Mouse (Mus musculus): ENCODE results near the gene Dnajb7. TPM values are rescaled to one million over a fixed set of nuclear protein-coding genes. Genes with fewer than 3 reads are reported as not detected.
"Not testable (repeated sequence)": the region's sequence is repeated elsewhere in the genome, so short reads cannot be mapped to it uniquely, and the experiment has no call there.

Gene Dnajb7
- 3.0 and 3.1 TPM in 2 replicates for polyA plus RNA-seq (2016; fragmentation: Nextera tagmentation; extraction: Ambion mirVana)

DNA sequence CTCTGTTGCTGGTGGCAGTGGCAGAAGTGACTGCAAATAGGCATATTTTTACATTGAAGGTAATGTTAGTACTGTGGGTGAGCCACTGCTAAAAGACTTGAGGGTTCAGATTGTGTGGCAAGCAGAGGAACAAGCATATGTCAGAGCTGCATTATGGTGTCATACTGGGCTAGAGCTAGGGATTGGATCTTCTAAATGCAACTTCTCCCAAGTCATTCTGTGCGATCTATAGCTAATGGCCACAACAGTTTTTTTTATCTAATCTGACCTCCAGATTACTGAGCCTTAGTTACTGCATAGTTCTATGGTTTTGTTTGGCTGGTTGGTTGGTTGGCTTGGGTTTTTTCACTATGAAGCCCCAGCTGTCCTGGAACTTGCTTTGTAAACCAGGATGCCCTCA is at the start of gene Dnajb7:
Dnajb7 (minus strand) TSS at position 101 of the 400 bp plus-strand sequence.
- Histone ChIP-seq H3K4me3 (no peak within 1 kb of the TSS), H3K36me3 (replicated peaks) (peaks cover 6% of the 10 kb centered on the region), H3K27ac (replicated peaks) (no peak within 1 kb of the TSS), H3K4me1 (no peaks in the 10 kb centered on the region), H3K27me3 (replicated peaks; ENCODE audit: low read depth, poor library complexity, severe bottlenecking) (no peaks in the 10 kb centered on the region), H3K9me3 (no peaks in the 10 kb centered on the region)
- 98% methylated on average over 1 of the region's 1 CpGs for WGBS
- no peak for DNase-seq (ENCODE audit: low spot score)

DNA sequence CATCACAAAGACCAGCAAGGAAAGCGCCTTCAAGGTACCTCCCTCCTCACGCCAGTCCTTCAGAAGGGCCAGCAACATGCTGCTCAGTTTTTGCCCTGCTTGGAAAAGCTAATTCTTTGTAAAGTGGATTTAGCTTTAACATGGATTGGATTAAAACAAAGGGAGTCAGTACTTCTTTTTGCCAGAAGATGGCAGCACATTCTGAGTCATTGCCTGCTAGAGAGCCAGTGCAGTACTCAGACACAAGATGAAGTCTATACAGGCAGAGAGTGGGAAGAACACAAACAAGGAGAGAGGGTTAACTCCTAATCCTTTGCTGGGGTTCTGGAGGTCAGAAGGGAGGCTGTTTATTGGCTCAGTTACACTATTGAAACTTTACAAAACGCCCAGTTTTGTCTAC is 40.4 kb upstream of the Dnajb7 start:
- DNase-seq (ENCODE audit: low spot score), result peak; percentile 37
- Histone ChIP-seq H3K4me3 (no peak overlapping the region; the same call in 1 of the 2 replicates), H3K9me3 (no peaks in the 10 kb centered on the region), H3K4me1 (no peaks in the 10 kb centered on the region), H3K27me3 (replicated peaks; ENCODE audit: low read depth, poor library complexity, severe bottlenecking) (no peaks in the 10 kb centered on the region), H3K36me3 (replicated peaks) (peaks cover 77% of the 10 kb centered on the region), H3K27ac (replicated peaks) (no peak overlapping the region)
- 61% methylated on average over 3 of the region's 3 CpGs for WGBS

DNA sequence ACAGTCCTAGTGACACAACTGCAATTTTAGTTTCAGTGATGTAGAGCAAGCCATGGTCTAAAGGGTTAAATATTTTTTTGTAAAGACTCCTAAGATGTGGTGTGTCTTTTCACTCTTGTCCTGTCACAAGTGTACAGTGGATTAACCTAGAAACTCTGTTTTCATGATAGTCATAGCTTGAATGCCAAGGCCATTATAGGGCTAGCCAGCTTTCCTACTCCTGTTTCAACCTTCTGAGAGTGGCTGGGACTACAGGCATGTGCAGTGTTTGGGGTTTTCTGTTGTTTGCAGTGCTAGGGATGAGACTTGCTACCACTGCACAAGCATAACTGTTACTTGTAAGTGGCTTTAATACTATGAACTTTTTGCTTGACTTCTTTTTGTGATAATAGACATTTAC is 31.1 kb upstream of the Dnajb7 start:
- Histone ChIP-seq H3K27me3 (replicated peaks; ENCODE audit: low read depth, poor library complexity, severe bottlenecking) (no peaks in the 10 kb centered on the region), H3K27ac (replicated peaks) (no peak overlapping the region), H3K36me3 (replicated peaks) (peaks cover 51% of the 10 kb centered on the region), H3K4me3 (no peak overlapping the region), H3K9me3 (no peaks in the 10 kb centered on the region), H3K4me1 (no peaks in the 10 kb centered on the region)
- DNase-seq (ENCODE audit: low spot score), result no peak

DNA sequence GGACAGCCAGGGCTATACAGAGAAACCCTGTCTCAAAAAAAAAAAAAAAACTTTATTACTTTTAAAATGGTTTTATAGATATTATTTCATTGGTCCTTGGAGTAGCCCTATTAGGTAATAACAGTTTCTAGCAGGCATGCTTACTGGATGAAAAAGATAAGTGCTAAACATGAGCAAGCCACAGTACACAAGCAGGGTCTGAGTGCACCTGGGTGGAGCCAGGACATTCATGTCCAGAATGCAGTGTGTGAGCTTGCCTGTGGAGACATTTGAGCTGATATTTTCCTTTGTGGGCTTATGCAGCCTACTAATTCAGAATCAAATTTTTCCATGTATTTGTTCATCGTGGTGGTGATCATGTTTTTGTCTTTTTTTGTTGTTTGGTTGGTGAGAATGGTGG is 30.2 kb upstream of the Dnajb7 start:
- no peak overlapping the region for H3K4me3 ChIP-seq
- WGBS, result 98% methylated on average over 1 of the region's 1 CpGs
- no peaks in the 10 kb centered on the region for H3K27me3 ChIP-seq (replicated peaks; ENCODE audit: low read depth, poor library complexity, severe bottlenecking)
- peaks cover 43% of the 10 kb centered on the region for H3K36me3 ChIP-seq (replicated peaks)
- no peak overlapping the region for H3K27ac ChIP-seq (replicated peaks)
- DNase-seq (ENCODE audit: low spot score), result no peak
- H3K4me1 ChIP-seq, result no peaks in the 10 kb centered on the region
- no peaks in the 10 kb centered on the region for H3K9me3 ChIP-seq

DNA sequence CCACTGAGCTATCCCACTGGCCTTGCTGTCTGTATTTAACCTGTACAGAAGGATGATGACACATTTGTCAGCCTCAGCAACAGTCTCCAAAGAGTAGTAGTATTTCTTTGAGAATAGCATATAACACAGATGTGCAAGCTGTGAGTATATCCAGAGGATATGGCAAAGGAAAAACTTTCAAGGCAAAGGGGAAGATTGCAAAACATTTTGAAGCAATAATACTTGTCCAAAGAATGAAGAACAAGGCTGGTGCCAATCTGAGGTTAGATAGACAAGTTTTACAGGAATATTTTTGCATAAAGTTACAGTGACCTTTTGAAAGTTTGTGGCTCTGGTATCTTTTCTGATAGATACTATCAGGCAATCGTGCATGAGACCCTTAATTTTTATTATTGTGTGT is 23.1 kb upstream of the Dnajb7 start:
- H3K36me3 ChIP-seq (replicated peaks), result peaks cover 52% of the 10 kb centered on the region

DNA sequence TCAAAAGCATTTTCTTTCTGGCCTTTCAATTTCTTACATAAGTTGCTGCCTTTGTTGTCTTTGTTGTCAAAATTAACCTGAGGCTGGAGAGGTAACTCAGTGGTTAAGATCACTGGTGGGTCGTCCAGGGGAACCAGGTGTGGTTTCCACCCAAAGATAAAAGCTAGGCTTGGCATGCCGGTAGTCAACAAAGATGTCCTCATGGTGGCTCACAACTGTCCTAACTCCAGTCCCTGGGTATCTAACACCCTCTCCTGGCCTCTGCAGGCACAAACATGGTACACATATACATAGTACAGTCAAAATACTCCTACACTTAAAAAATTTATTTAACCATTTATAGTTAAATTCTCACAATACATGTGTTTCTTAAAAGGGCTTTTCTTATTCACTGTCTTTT is 19.8 kb upstream of the Dnajb7 start:
- H3K4me3 ChIP-seq, result no peak overlapping the region
- 94% methylated on average over 2 of the region's 2 CpGs for WGBS
- peaks cover 49% of the 10 kb centered on the region for H3K36me3 ChIP-seq (replicated peaks)
- no peaks in the 10 kb centered on the region for H3K4me1 ChIP-seq
- no peaks in the 10 kb centered on the region for H3K9me3 ChIP-seq
- no peak for DNase-seq (ENCODE audit: low spot score)
- no peaks in the 10 kb centered on the region for H3K27me3 ChIP-seq (replicated peaks; ENCODE audit: low read depth, poor library complexity, severe bottlenecking)
- H3K27ac ChIP-seq (replicated peaks), result no peak overlapping the region

More for the DNA sequence above, 23.1 kb upstream of the Dnajb7 start:
- Histone ChIP-seq H3K27me3 (replicated peaks; ENCODE audit: low read depth, poor library complexity, severe bottlenecking) (no peaks in the 10 kb centered on the region), H3K27ac (replicated peaks) (no peak overlapping the region), H3K9me3 (no peaks in the 10 kb centered on the region), H3K4me3 (no peak overlapping the region), H3K4me1 (no peaks in the 10 kb centered on the region)
- 95% methylated on average over 1 of the region's 1 CpGs for WGBS
- DNase-seq (ENCODE audit: low spot score), result no peak

DNA sequence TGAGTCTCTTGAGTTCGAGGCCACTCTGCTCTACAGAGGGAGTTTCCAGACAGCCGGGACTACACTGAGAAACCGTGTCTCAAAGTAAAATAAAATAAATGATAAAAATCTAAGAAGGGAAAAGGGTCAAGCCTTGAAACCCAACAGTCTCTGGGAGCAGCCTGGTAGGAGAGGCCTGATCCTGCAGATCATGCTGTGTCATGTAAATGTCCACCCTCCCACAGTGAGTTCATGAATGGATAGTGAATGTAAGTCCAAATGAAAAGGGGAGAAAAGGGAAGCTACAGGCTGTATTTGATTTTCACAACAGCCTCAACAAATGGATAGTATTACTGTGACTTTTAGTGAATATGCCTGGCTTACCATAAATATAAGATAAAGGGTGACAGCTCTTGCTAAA is 17.2 kb upstream of the Dnajb7 start:
- no peak for DNase-seq (ENCODE audit: low spot score)
- WGBS, result 85% methylated on average over 3 of the region's 3 CpGs
- H3K36me3 ChIP-seq (replicated peaks), result peaks cover 28% of the 10 kb centered on the region
- no peak overlapping the region for H3K4me3 ChIP-seq
- H3K27me3 ChIP-seq (replicated peaks; ENCODE audit: low read depth, poor library complexity, severe bottlenecking), result no peaks in the 10 kb centered on the region
- no peak overlapping the region for H3K27ac ChIP-seq (replicated peaks)
- H3K9me3 ChIP-seq, result no peaks in the 10 kb centered on the region
- no peaks in the 10 kb centered on the region for H3K4me1 ChIP-seq

DNA sequence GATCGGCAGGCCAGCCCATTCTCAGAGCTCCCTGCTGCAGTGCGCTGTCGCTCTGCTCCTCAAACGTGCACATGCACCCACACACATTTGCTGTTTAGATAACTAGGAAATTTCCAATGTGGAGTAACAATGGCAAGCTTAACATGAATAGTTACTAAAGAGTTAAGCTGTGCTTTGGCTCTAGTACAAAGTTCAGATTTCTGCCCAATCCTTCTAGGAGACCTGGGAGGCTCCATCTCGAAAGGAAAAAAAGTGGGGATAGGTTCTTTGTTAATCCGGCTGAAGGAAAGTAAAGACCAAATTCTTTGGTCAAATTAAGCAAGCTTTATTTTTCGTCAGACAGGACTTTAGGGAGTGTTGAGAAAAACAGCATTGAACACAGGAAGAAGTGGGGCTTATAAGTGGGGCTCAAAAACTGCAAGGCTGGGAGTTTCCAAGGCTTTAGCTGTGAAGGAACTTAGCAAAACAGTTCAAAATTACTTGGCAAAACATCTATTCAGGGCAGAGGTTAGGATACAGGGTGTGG is 14.1 kb upstream of the Dnajb7 start:
- WGBS, result 87% methylated on average over 7 of the region's 7 CpGs
- peaks cover 18% of the 10 kb centered on the region for H3K36me3 ChIP-seq (replicated peaks)
- no peak for DNase-seq (ENCODE audit: low spot score)
- no peaks in the 10 kb centered on the region for H3K27me3 ChIP-seq (replicated peaks; ENCODE audit: low read depth, poor library complexity, severe bottlenecking)
- H3K4me1 ChIP-seq, result 0 out of 2 replicates have a peak, but pooled peaks cover 4% of the 10 kb centered on the region
- H3K4me3 ChIP-seq, result no peak overlapping the region
- no peaks in the 10 kb centered on the region for H3K9me3 ChIP-seq
- no peak overlapping the region for H3K27ac ChIP-seq (replicated peaks)

DNA sequence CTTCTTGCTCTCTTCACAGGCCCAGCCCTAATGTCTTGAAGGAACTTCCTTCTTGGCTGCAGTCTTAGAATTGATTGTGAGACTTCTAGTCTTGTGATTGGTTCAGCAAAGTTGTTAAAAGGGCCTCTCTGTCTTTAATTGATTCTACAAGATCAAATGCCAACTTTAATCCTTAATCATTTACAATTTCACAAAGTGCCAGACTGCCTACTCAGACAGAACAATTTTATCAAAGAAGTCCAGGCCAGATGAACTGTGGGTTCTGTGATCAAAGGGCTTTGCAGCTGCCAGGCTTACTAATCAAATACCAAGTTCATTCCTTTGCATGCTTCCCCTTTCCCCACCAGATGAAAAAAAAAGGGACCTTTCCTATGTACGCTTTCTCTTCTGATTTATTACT is 13.4 kb upstream of the Dnajb7 start:
- peaks cover 16% of the 10 kb centered on the region for H3K36me3 ChIP-seq (replicated peaks)
- H3K4me3 ChIP-seq, result no peak overlapping the region
- H3K27me3 ChIP-seq (replicated peaks; ENCODE audit: low read depth, poor library complexity, severe bottlenecking), result no peaks in the 10 kb centered on the region
- 88% methylated on average over 1 of the region's 1 CpGs for WGBS
- H3K9me3 ChIP-seq, result no peaks in the 10 kb centered on the region
- no peak for DNase-seq (ENCODE audit: low spot score)
- H3K4me1 ChIP-seq, result peaks cover 10% of the 10 kb centered on the region
- H3K27ac ChIP-seq (replicated peaks), result no peak overlapping the region

DNA sequence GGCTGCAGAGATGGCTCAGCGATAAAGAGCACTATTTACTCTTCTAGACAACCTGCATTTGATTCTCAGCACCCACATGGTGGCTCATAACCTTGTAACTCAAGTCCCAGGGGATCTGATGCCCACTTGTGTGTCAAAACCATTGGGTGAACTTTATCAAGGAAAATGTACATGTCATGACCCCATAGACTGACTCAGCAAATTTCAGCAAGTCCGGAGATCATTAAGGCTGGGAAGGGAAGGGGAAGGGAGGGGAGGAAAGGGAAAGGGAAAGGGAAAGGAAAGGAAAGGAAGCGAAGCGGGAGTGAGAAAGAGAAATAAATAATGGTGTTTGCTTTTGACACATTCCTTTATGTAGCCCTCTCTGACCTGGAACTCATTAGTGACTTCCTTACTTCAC is 10.0 kb upstream of the Dnajb7 start:
- no peaks in the 10 kb centered on the region for H3K9me3 ChIP-seq
- 91% methylated on average over 4 of the region's 4 CpGs for WGBS
- H3K27me3 ChIP-seq (replicated peaks; ENCODE audit: low read depth, poor library complexity, severe bottlenecking), result no peaks in the 10 kb centered on the region
- no peak overlapping the region for H3K4me3 ChIP-seq
- H3K36me3 ChIP-seq (replicated peaks), result peaks cover 11% of the 10 kb centered on the region
- no peak for DNase-seq (ENCODE audit: low spot score)
- no peak overlapping the region for H3K27ac ChIP-seq (replicated peaks)
- H3K4me1 ChIP-seq, result peaks cover 13% of the 10 kb centered on the region

DNA sequence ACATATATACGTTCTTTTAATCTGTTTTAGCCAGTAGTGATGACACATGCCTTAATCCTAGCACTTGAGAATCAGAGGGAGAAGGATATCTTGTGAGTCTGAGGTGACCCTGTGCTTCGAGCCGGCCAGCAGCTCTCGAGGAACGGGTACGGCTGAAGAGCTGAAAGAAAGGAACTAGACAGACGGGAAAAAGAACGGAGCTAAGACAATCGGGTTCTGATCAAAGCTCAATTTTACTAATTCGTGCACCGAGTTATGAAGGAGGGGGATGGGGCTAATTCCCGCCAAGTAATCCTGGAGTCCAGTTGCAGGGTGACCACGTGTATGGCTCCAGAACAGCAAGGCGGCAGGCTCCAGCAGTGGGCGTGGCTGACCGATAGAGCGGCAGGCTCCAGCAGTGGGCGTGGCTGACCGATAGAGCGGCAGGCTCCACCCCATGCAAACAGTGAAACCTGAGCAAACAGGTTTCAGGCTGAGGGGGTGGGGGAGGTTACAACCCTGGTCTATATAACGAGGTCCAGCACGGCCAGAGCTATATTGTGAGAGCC is 8.7 kb upstream of the Dnajb7 start:
- not testable (repeated sequence) for H3K9me3 ChIP-seq; H3K27me3 ChIP-seq (replicated peaks; ENCODE audit: low read depth, poor library complexity, severe bottlenecking)
- DNase-seq (ENCODE audit: low spot score), result peak; percentile 86
- H3K4me1 ChIP-seq, result peaks cover 13% of the 10 kb centered on the region
- peak overlapping the region; percentile 44 for H3K4me3 ChIP-seq
- peak overlapping the region; percentile 68 for H3K27ac ChIP-seq (replicated peaks)
- WGBS, result 10% methylated on average over 22 of the region's 22 CpGs
- H3K36me3 ChIP-seq (replicated peaks), result peaks cover 11% of the 10 kb centered on the region

DNA sequence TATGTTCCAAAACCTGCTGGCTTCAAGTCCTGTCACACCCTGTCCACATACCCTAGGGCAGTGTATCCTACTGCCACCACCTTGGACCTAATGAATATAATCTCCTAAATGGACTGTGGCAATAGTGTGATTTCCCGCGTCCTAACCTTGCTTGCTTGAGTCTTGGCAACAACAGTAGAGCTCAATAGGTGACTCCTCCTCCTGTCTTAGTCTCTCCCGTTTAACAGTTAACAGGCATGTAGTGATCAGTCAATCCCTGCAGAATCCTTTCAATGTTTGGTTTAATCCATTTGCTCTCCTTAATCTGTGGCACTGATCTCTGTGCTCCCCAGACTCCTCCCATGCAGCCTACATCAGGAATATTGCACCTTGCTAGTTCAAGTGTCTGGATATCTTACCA is 3.1 kb downstream of the Dnajb7 start:
- H3K4me3 ChIP-seq, result no peak overlapping the region
- peaks cover 12% of the 10 kb centered on the region for H3K36me3 ChIP-seq (replicated peaks)
- WGBS, result 87% methylated on average over 3 of the region's 3 CpGs
- H3K27me3 ChIP-seq (replicated peaks; ENCODE audit: low read depth, poor library complexity, severe bottlenecking), result no peaks in the 10 kb centered on the region
- no peak overlapping the region for H3K27ac ChIP-seq (replicated peaks)
- H3K4me1 ChIP-seq, result peaks cover 9% of the 10 kb centered on the region
- H3K9me3 ChIP-seq, result no peaks in the 10 kb centered on the region
- DNase-seq (ENCODE audit: low spot score), result no peak

DNA sequence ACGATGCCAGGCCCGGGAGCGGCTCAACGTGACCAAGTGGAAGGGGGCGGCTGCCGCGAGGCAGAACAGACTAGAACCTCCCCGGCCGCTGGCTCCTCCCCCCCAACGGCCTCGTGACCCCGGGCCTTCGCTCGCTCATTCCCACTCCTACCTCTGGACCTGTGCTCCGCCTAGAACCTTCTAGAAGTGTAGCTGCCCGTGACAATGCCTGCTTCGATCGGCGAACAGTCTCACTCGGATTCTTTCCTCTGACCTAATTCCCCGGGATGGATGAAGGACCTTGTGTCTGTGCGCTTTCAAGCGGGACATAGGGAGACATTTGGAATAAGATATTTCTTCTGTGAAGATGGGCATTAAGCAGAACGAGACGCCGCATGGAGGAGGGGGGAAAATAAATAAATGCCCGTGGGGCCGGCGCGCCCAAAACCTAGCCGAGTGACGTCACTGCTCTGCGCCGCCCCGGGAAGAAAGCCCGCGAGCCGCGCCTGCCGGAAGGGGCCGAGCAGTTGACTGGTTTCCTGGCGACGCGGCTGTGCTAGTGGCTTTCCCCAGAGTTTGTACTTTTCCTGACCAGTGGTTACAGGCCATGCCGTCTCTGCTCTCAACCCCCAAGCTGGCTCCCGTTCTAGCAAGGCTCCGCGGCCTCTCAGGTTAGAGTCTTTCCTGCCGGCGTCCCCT is 8.3 kb downstream of the Dnajb7 start, which contains the start of the genes St13 and Xpnpep3:
St13 (minus strand) TSS at position 440 of the 678 bp plus-strand sequence.
Xpnpep3 (plus strand) TSS at position 501 of the 678 bp plus-strand sequence.
- Histone ChIP-seq H3K27ac (replicated peaks) (peak within 1 kb of the TSS; percentile 98), H3K27me3 (replicated peaks; ENCODE audit: low read depth, poor library complexity, severe bottlenecking) (no peaks in the 10 kb centered on the region), H3K36me3 (replicated peaks) (peaks cover 29% of the 10 kb centered on the region), H3K9me3 (no peaks in the 10 kb centered on the region), H3K4me3 (peak within 1 kb of the TSS; percentile 75), H3K4me1 (peaks cover 21% of the 10 kb centered on the region)
- peak; percentile 96 for DNase-seq (ENCODE audit: low spot score)
- WGBS, result under 1% methylated on average over 50 of the region's 50 CpGs

Data from embryonic facial prominence, embryonic 10.5 days (tissue).